Mouse (Mus musculus) kidney, adult 2 months (tissue): ENCODE results near the gene Ube2o. TPM values are rescaled to one million over a fixed set of nuclear protein-coding genes. Genes with fewer than 3 reads are reported as not detected.

Experiments
- DNase-seq: peaks from one replicate; pipeline ENCODE4 v3.0.0; 2021
- H3K27ac ChIP-seq: fragments of 200-500 bp; 2 replicates; pipeline ENCODE4 v1.5.1; 2012; ENCODE audit warnings: low read depth, low read length, control low read depth, inconsistent platforms; ENCODE audit not compliant: insufficient read depth
- H3K27me3 ChIP-seq: fragments of 200-500 bp; replicated peaks from 2 replicates; pipeline ENCODE4 v1.6.1; 2012; ENCODE audit warnings: mild to moderate bottlenecking, moderate library complexity, low read length, inconsistent platforms; ENCODE audit not compliant: control insufficient read depth, insufficient read depth
- H3K36me3 ChIP-seq: fragments of 200-500 bp; 2 replicates; pipeline ENCODE4 v1.6.1; 2012; ENCODE audit warnings: mild to moderate bottlenecking, moderate library complexity, low read length, inconsistent platforms; ENCODE audit not compliant: control insufficient read depth, insufficient read depth
- H3K4me1 ChIP-seq: fragments of 200-500 bp; 2 replicates; pipeline ENCODE4 v1.6.1; 2011; ENCODE audit warnings: low read length; ENCODE audit not compliant: control insufficient read depth, insufficient read depth
- H3K4me3 ChIP-seq: fragments of 200-500 bp; 2 replicates; pipeline ENCODE4 v1.5.1; 2011; ENCODE audit warnings: mild to moderate bottlenecking, low read depth, low read length, control low read depth; ENCODE audit not compliant: insufficient read depth
- CTCF ChIP-seq: fragments of 200-500 bp; conservative IDR thresholded peaks from 2 replicates; pipeline ENCODE4 v1.5.1; 2011; ENCODE audit warnings: low read depth, mild to moderate bottlenecking, control low read depth, low read length, moderate library complexity, mixed read lengths; ENCODE audit not compliant: insufficient read depth, insufficient read length
- POLR2A ChIP-seq: fragments of 200-500 bp; IDR thresholded peaks from one replicate; pipeline ENCODE4 v1.6.1; 2011; ENCODE audit warnings: low read depth, low read length, control low read depth
- WGBS: fragments of 180-500 bp; shearing (Covaris S2); methylation state at CpG from one replicate; pipeline ENCODE4 v1.1.7; 2018; 5-methylcytosine and 5-hydroxymethylcytosine counted together
- polyA plus RNA-seq: library from polyadenylated mRNA; depleted of rRNA; stranded (reverse); fragments of >200 nt; gene quantifications from 2 replicates; pipeline ENCODE4 v1.2.3, GENCODE M21; 2012

Ube2o gene
- polyA plus RNA-seq, 1 experiment, result 10.3 TPM

GRCm38 (mm10) chr11:116549273-116550038 lies 31.8 kb downstream of the Ube2o start:
- Histone ChIP-seq H3K27ac (no peak overlapping the region), H3K4me3 (no peak overlapping the region), H3K4me1 (0 out of 2 replicates have a peak, but pooled peaks cover 6% of the 10 kb centered on the region), H3K36me3 (no peaks in the 10 kb centered on the region), H3K27me3 (no peaks in the 10 kb centered on the region)
- 69% methylated on average over 11 of the region's 11 CpGs for WGBS
- TF ChIP-seq POLR2A, result no peak
- no peak for TF ChIP-seq CTCF
- DNase-seq, result no peak

- no peak for DNase-seq
- no peak overlapping the region for H3K27ac ChIP-seq
- 95% methylated on average over 9 of the region's 9 CpGs for WGBS
Observed at GRCm38 (mm10) chr11:116548780-116549179, 32.5 kb downstream of the Ube2o start.

GRCm38 (mm10) chr11:116547296-116548060 lies 33.8 kb downstream of the Ube2o start:
- WGBS, result 85% methylated on average over 17 of the region's 17 CpGs
- DNase-seq, result no peak
- no peak overlapping the region for H3K27ac ChIP-seq
- 0 out of 2 replicates have a peak, but pooled peaks cover 6% of the 10 kb centered on the region for H3K4me1 ChIP-seq
- no peak for TF ChIP-seq POLR2A
- TF ChIP-seq CTCF, result no peak
- H3K4me3 ChIP-seq, result no peak overlapping the region
- H3K36me3 ChIP-seq, result no peaks in the 10 kb centered on the region
- H3K27me3 ChIP-seq, result no peaks in the 10 kb centered on the region

More at GRCm38 (mm10) chr11:116548780-116549179, 32.5 kb downstream of the Ube2o start:
- Histone ChIP-seq H3K4me3 (no peak overlapping the region), H3K4me1 (0 out of 2 replicates have a peak, but pooled peaks cover 6% of the 10 kb centered on the region), H3K36me3 (no peaks in the 10 kb centered on the region), H3K27me3 (no peaks in the 10 kb centered on the region)
- TF ChIP-seq POLR2A, result no peak

GRCm38 (mm10) chr11:116543110-116543509 lies 38.1 kb downstream of the Ube2o start:
- H3K4me3 ChIP-seq, result no peak overlapping the region
- H3K4me1 ChIP-seq, result no peaks in the 10 kb centered on the region
- WGBS, result 84% methylated on average over 4 of the region's 4 CpGs
- no peak overlapping the region for H3K27ac ChIP-seq
- H3K36me3 ChIP-seq, result no peaks in the 10 kb centered on the region; the same call in 1 of the 2 replicates
- TF ChIP-seq POLR2A (no peak), CTCF (peak; percentile 77)
- peak; percentile 52 for DNase-seq
- no peaks in the 10 kb centered on the region for H3K27me3 ChIP-seq

DNA sequence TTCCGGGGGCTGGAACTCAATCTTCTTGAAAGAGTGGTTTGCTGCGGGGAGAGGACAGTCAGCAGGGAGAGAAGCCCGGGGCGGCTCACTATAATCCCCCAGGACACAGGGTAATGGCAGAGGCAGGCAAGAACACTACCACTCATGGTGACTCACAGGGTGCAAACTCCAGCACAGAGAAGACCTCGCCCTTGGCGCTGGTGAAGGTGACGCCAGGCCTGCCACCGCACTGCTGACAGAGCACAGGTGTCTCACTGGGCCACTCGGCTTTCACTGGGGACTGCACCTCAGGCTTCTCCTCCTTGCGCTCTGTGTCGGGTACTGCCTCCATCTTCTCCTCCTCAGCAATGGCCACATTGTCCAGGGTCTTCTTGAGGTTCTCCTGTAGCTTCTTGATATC lies 40.1 kb downstream of the Ube2o start:
- H3K27me3 ChIP-seq, result no peaks in the 10 kb centered on the region
- no peaks in the 10 kb centered on the region for H3K4me1 ChIP-seq
- DNase-seq, result no peak
- WGBS, result 94% methylated on average over 11 of the region's 11 CpGs
- no peaks in the 10 kb centered on the region; the same call in 1 of the 2 replicates for H3K36me3 ChIP-seq
- H3K27ac ChIP-seq, result no peak overlapping the region
- no peak overlapping the region for H3K4me3 ChIP-seq
- TF ChIP-seq CTCF, result no peak
- no peak for TF ChIP-seq POLR2A

DNA sequence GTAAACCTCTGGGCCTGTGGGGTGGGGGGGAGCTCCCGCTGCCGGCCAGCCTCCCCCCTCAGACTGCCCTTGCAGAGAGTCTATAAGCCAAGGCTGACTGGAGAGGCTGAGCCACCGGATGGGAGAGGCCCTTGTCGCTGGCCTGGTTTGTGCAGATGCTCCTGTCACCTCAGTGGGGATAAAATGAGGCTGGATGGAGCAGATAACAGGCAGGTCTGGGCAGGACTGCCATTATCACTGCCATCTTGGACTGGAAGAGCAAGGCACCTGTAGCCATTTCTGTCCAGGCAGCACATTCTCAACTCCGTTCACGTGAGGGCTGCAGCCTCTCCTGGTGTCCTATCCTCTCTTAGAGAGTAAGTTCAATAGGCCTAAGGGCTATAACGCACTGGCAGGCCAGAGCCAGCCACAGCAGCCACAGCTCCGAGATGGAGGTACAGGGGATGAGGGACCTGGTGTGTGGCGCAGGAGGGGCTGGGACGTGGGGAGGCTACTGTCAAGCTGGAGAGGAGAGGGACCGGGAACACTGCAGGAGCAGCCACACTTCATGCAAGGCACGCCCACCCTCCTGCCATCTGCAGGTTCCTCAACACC lies 43.0 kb downstream of the Ube2o start:
- Histone ChIP-seq H3K4me1 (no peaks in the 10 kb centered on the region), H3K36me3 (no peaks in the 10 kb centered on the region; the same call in 1 of the 2 replicates), H3K27me3 (no peaks in the 10 kb centered on the region), H3K27ac (no peak overlapping the region), H3K4me3 (no peak overlapping the region)
- WGBS, result 86% methylated on average over 12 of the region's 12 CpGs
- no peak for DNase-seq
- TF ChIP-seq POLR2A (no peak), CTCF (no peak)

DNA sequence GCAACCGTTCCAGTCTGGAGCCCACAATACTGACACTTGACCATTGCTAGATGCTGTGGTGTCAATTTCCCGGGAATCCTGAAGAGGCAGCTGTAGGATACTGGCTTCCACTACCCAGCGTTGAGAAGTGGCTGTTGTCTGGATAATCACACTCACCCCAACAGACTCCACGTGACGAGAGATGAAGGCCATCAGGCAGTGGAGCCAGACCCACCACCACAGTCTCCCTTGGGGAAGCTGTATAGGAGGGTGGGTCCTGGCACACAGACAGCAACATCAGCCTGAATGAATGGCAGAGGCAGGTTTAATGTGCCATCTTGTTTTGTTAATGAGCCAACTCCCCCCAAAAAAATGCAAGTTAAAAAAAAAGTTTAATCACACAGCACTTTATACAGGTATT lies 43.9 kb downstream of the Ube2o start:
- Histone ChIP-seq H3K4me3 (no peak overlapping the region), H3K27ac (no peak overlapping the region), H3K4me1 (no peaks in the 10 kb centered on the region), H3K27me3 (no peaks in the 10 kb centered on the region), H3K36me3 (no peaks in the 10 kb centered on the region; the same call in 1 of the 2 replicates)
- TF ChIP-seq CTCF (no peak), POLR2A (no peak)
- 74% methylated on average over 5 of the region's 5 CpGs for WGBS
- no peak for DNase-seq
